ENCODE assay signal across 23 mouse cellular contexts in genomic region chr8:26815020-26815584, GRCm38 (mm10).
DNase-seq lines count a peak whose midpoint lies in the region; ATAC-seq and TF ChIP-seq lines count a peak whose summit lies in the region.
"Had no signal": no experiment of that assay in that cellular context is flagged by ENCODE, and none has a peak within 500 bp of the region (broad histone marks: within the 10 kb centered on the region; RNA-seq: fewer than 3 reads in every experiment).

No protein-coding gene starts in this region.

- no peak overlapping the region for H3K27ac ChIP-seq in forebrain, embryonic 12.5 days
- no peak overlapping the region for H3K27ac ChIP-seq in forebrain, embryonic 11.5 days (ENCODE audit: low read depth, low read length)
- no peak overlapping the region for H3K27ac ChIP-seq in midbrain, embryonic 12.5 days (replicated peaks)
- H3K27ac ChIP-seq in midbrain, postnatal 0 days (ENCODE audit: low read depth, low read length): no peak overlapping the region
- H3K27ac ChIP-seq in intestine, embryonic 15.5 days: no peak overlapping the region
- H3K27ac ChIP-seq in midbrain, embryonic 16.5 days (ENCODE audit: low read length): no peak overlapping the region
- H3K27ac ChIP-seq: heart, adult 2 months; heart, embryonic 13.5 days; hindbrain, postnatal 0 days; kidney, postnatal 0 days; limb, embryonic 10.5 days; macrophage had no signal

- H3K27me3 ChIP-seq in forebrain, embryonic 12.5 days: no peaks in the 10 kb centered on the region
- H3K27me3 ChIP-seq in forebrain, embryonic 11.5 days (ENCODE audit: control insufficient read depth, insufficient read depth, low read length): no peaks in the 10 kb centered on the region
- 0 out of 2 replicates have a peak, but pooled peaks cover 6% of the 10 kb centered on the region for H3K27me3 ChIP-seq in midbrain, embryonic 12.5 days
- no peaks in the 10 kb centered on the region for H3K27me3 ChIP-seq in midbrain, postnatal 0 days (ENCODE audit: insufficient read depth, low read length)
- H3K27me3 ChIP-seq in intestine, embryonic 15.5 days (replicated peaks): no peaks in the 10 kb centered on the region
- H3K27me3 ChIP-seq in midbrain, embryonic 16.5 days (ENCODE audit: control insufficient read depth, insufficient read depth, low read depth, low read length): no peaks in the 10 kb centered on the region

- H3K9me3 ChIP-seq in forebrain, embryonic 12.5 days: no peaks in the 10 kb centered on the region
- H3K9me3 ChIP-seq in forebrain, embryonic 11.5 days (ENCODE audit: control insufficient read depth, low read length): no peaks in the 10 kb centered on the region
- no peaks in the 10 kb centered on the region for H3K9me3 ChIP-seq in midbrain, embryonic 12.5 days
- H3K9me3 ChIP-seq in midbrain, postnatal 0 days (ENCODE audit: low read length): no peaks in the 10 kb centered on the region
- H3K9me3 ChIP-seq in intestine, embryonic 15.5 days: no peaks in the 10 kb centered on the region
- no peaks in the 10 kb centered on the region for H3K9me3 ChIP-seq in midbrain, embryonic 16.5 days (replicated peaks; ENCODE audit: control insufficient read depth, low read length, poor library complexity, severe bottlenecking)
- H3K9me3 ChIP-seq: heart, embryonic 13.5 days; limb, embryonic 10.5 days had no signal

- no peak for TF ChIP-seq CTCF in midbrain, postnatal 0 days (IDR thresholded peaks at IDR 0.05)

- no peak overlapping the region for H3K9ac ChIP-seq in forebrain, embryonic 12.5 days
- H3K9ac ChIP-seq in forebrain, embryonic 11.5 days (ENCODE audit: low read length): no peak overlapping the region
- H3K9ac ChIP-seq in midbrain, embryonic 12.5 days (replicated peaks): no peak overlapping the region
- no peak overlapping the region for H3K9ac ChIP-seq in midbrain, postnatal 0 days (replicated peaks; ENCODE audit: low read length, poor library complexity, severe bottlenecking)
- no peak overlapping the region for H3K9ac ChIP-seq in intestine, embryonic 15.5 days
- H3K9ac ChIP-seq in midbrain, embryonic 16.5 days (ENCODE audit: low read depth, low read length): no peak overlapping the region
- H3K9ac ChIP-seq: heart, embryonic 13.5 days had no signal

- no peak overlapping the region for H3K4me3 ChIP-seq in forebrain, embryonic 12.5 days (replicated peaks)
- no peak overlapping the region for H3K4me3 ChIP-seq in forebrain, embryonic 11.5 days (ENCODE audit: low read depth, low read length)
- H3K4me3 ChIP-seq in midbrain, embryonic 12.5 days: no peak overlapping the region
- H3K4me3 ChIP-seq in midbrain, postnatal 0 days (ENCODE audit: low read depth, low read length): no peak overlapping the region
- H3K4me3 ChIP-seq in intestine, embryonic 15.5 days (replicated peaks): no peak overlapping the region
- no peak overlapping the region for H3K4me3 ChIP-seq in midbrain, embryonic 16.5 days (ENCODE audit: low read depth, low read length)
- H3K4me3 ChIP-seq: heart, adult 2 months; heart, embryonic 13.5 days; limb, embryonic 10.5 days had no signal

- H3K36me3 ChIP-seq in forebrain, embryonic 12.5 days (replicated peaks): no peaks in the 10 kb centered on the region
- no peaks in the 10 kb centered on the region for H3K36me3 ChIP-seq in forebrain, embryonic 11.5 days (ENCODE audit: control insufficient read depth, insufficient read depth, low read length)
- no peaks in the 10 kb centered on the region for H3K36me3 ChIP-seq in midbrain, embryonic 12.5 days
- H3K36me3 ChIP-seq in midbrain, postnatal 0 days (ENCODE audit: insufficient read depth, low read length): no peaks in the 10 kb centered on the region
- no peaks in the 10 kb centered on the region for H3K36me3 ChIP-seq in intestine, embryonic 15.5 days
- no peaks in the 10 kb centered on the region for H3K36me3 ChIP-seq in midbrain, embryonic 16.5 days (ENCODE audit: control insufficient read depth, insufficient read depth, low read length)
- H3K36me3 ChIP-seq: heart, embryonic 13.5 days; limb, embryonic 10.5 days had no signal

- no peak overlapping the region for H3K4me2 ChIP-seq in forebrain, embryonic 12.5 days
- no peak overlapping the region for H3K4me2 ChIP-seq in forebrain, embryonic 11.5 days (ENCODE audit: low read depth, low read length, severe bottlenecking)
- H3K4me2 ChIP-seq in midbrain, embryonic 12.5 days (replicated peaks): no peak overlapping the region
- no peak overlapping the region for H3K4me2 ChIP-seq in midbrain, postnatal 0 days (ENCODE audit: low read depth, low read length, poor library complexity, severe bottlenecking)
- no peak overlapping the region for H3K4me2 ChIP-seq in intestine, embryonic 15.5 days (replicated peaks)
- H3K4me2 ChIP-seq in midbrain, embryonic 16.5 days (ENCODE audit: low read length): no peak overlapping the region
- H3K4me2 ChIP-seq: heart, embryonic 13.5 days had no signal

- 0 out of 2 replicates have a peak, but pooled peaks have one; percentile 44 for ATAC-seq in forebrain, embryonic 12.5 days (ENCODE audit: low FRiP score)
- no peak for ATAC-seq in forebrain, embryonic 11.5 days (replicated peaks; ENCODE audit: low FRiP score)
- ATAC-seq in midbrain, embryonic 12.5 days (ENCODE audit: low FRiP score, low read depth): peak; percentile 30; the same call in 1 of the 2 replicates
- no peak; the same call in 1 of the 2 replicates for ATAC-seq in midbrain, postnatal 0 days (ENCODE audit: low FRiP score)
- ATAC-seq in intestine, embryonic 15.5 days: peak; percentile 50; the same call in 1 of the 2 replicates
- peak; percentile 39; the same call in 1 of the 2 replicates for ATAC-seq in midbrain, embryonic 16.5 days
- no peak for ATAC-seq in megakaryocyte progenitor cell, adult 5-6 weeks (replicated peaks; ENCODE audit: poor library complexity)
- ATAC-seq: hindbrain, postnatal 0 days had no signal

- WGBS in forebrain, embryonic 12.5 days: 58% methylated on average over 15 of the region's 15 CpGs
- WGBS in forebrain, embryonic 11.5 days: 66% methylated on average over 15 of the region's 15 CpGs
- WGBS in midbrain, embryonic 12.5 days: 72% methylated on average over 15 of the region's 15 CpGs
- 46% methylated on average over 15 of the region's 15 CpGs for WGBS in midbrain, postnatal 0 days
- WGBS in intestine, embryonic 15.5 days: 84% methylated on average over 15 of the region's 15 CpGs
- WGBS in midbrain, embryonic 16.5 days: 52% methylated on average over 15 of the region's 15 CpGs

- DNase-seq in forebrain, embryonic 11.5 days (ENCODE audit: low spot score): no peak
- no peak for DNase-seq in midbrain, postnatal 0 days (ENCODE audit: low spot score)
- DNase-seq in c-Kit-positive CD71-positive TER-119-positive erythroid progenitor cells, embryonic 14.5 days (ENCODE audit: low spot score): no peak
- DNase-seq: adrenal gland, postnatal 10 days; cerebellum, adult 9-10 months; gastrocnemius, postnatal 25 days; heart, adult 2 months; heart, postnatal 14 days; kidney, adult 18-20 months; layer of hippocampus, adult 9-11 months; liver; right cerebral cortex, postnatal 14 days; spleen, adult 18-20 months had no signal

- peaks cover 9% of the 10 kb centered on the region; the same call in 1 of the 2 replicates for H3K4me1 ChIP-seq in forebrain, embryonic 12.5 days
- H3K4me1 ChIP-seq in forebrain, embryonic 11.5 days (replicated peaks; ENCODE audit: control insufficient read depth, insufficient read depth, low read length): no peaks in the 10 kb centered on the region
- peaks cover 9% of the 10 kb centered on the region for H3K4me1 ChIP-seq in midbrain, embryonic 12.5 days
- H3K4me1 ChIP-seq in midbrain, postnatal 0 days (ENCODE audit: insufficient read depth, low read length): no peaks in the 10 kb centered on the region; the same call in 1 of the 2 replicates
- H3K4me1 ChIP-seq in intestine, embryonic 15.5 days (replicated peaks): 0 out of 2 replicates have a peak, but pooled peaks cover 3% of the 10 kb centered on the region
- H3K4me1 ChIP-seq in midbrain, embryonic 16.5 days (ENCODE audit: control insufficient read depth, insufficient read depth, low read length): peaks cover 3% of the 10 kb centered on the region

Comparison
In these comparisons a context has a peak if more than half of its experiments do, and no peak if none do; other contexts are left out.
1. ATAC-seq: peak in forebrain, embryonic 12.5 days (single experiment), midbrain, embryonic 12.5 days (single experiment), intestine, embryonic 15.5 days (single experiment) and midbrain, embryonic 16.5 days (single experiment); none in forebrain, embryonic 11.5 days (single experiment), midbrain, postnatal 0 days (single experiment) and megakaryocyte progenitor cell, adult 5-6 weeks (single experiment).